Mouse (Mus musculus) midbrain, embryonic 11.5 days (tissue): Measurements from ENCODE around the gene Il12a. TPM values are rescaled to one million over a fixed set of nuclear protein-coding genes. Genes with fewer than 3 reads are reported as not detected.

ENCODE experiments used
- ATAC-seq: fragments of 200-750 bp; cut with Nextera tagmentation; 2 replicates; pipeline ENCODE4 v1.8.0; 2017; ENCODE audit warnings: moderate TSS enrichment, moderate library complexity; ENCODE audit not compliant: low FRiP score
- DNase-seq: peaks from one replicate; pipeline ENCODE4 v3.0.0; 2015; ENCODE audit warnings: low spot score; ENCODE audit errors: missing footprints
- H3K27ac ChIP-seq: fragments of 300-500 bp; sonication (generic); 2 replicates; pipeline ENCODE4 v1.5.1; 2014; ENCODE audit warnings: low read depth, low read length
- H3K27me3 ChIP-seq: fragments of 300-500 bp; sonication (generic); 2 replicates; pipeline ENCODE4 v1.6.1; 2014; ENCODE audit warnings: mild to moderate bottlenecking, low read length, moderate library complexity, mixed read lengths; ENCODE audit not compliant: control insufficient read depth, insufficient read depth
- H3K36me3 ChIP-seq: fragments of 300-500 bp; sonication (generic); 2 replicates; pipeline ENCODE4 v1.6.1; 2014; ENCODE audit warnings: mild to moderate bottlenecking, low read length, moderate library complexity, mixed read lengths; ENCODE audit not compliant: control insufficient read depth, insufficient read depth
- H3K4me1 ChIP-seq: fragments of 300-500 bp; sonication (generic); 2 replicates; pipeline ENCODE4 v1.6.1; 2014; ENCODE audit warnings: low read length; ENCODE audit not compliant: control insufficient read depth, insufficient read depth
- H3K4me2 ChIP-seq: fragments of 300-500 bp; sonication (generic); 2 replicates; pipeline ENCODE4 v1.6.1; 2014; ENCODE audit warnings: mild to moderate bottlenecking, moderate library complexity
- H3K4me3 ChIP-seq: fragments of 300-500 bp; sonication (generic); 2 replicates; pipeline ENCODE4 v1.5.1; 2014; ENCODE audit warnings: low read depth, low read length
- H3K9ac ChIP-seq: fragments of 300-500 bp; sonication (generic); 2 replicates; pipeline ENCODE4 v1.6.1; 2014; ENCODE audit warnings: low read length
- H3K9me3 ChIP-seq: fragments of 300-500 bp; sonication (generic); 2 replicates; pipeline ENCODE4 v1.6.1; 2016; ENCODE audit warnings: low read length; ENCODE audit not compliant: control insufficient read depth
- WGBS: fragments of 180-500 bp; shearing (Covaris S2); extraction: QIAGEN DNeasy Blood & Tissue Kit; methylation state at CpG from one replicate; pipeline ENCODE4 v1.1.7; 2014; 5-methylcytosine and 5-hydroxymethylcytosine counted together
- polyA plus RNA-seq: library from polyadenylated mRNA; unstranded; fragments of >200 nt; fragmentation: Nextera tagmentation; extraction: Ambion mirVana; gene quantifications from 2 replicates; pipeline ENCODE4 v1.2.1, GENCODE M21; 2014

Il12a gene
- polyA plus RNA-seq, 1 experiment from 2014 or later = 0.14 TPM

GRCm38 (mm10) chr3:68662386-68662785 is 28.1 kb upstream of the Il12a start:
- Histone ChIP-seq H3K4me1 (no peaks in the 10 kb centered on the region), H3K4me2 (no peak overlapping the region), H3K36me3 (no peaks in the 10 kb centered on the region), H3K27me3 (no peaks in the 10 kb centered on the region), H3K9me3 (no peaks in the 10 kb centered on the region), H3K9ac (no peak overlapping the region), H3K4me3 (no peak overlapping the region), H3K27ac (no peak overlapping the region)
- ATAC-seq = no peak
- WGBS = 87% methylated on average over 5 of the region's 5 CpGs
- no peak for DNase-seq

DNA sequence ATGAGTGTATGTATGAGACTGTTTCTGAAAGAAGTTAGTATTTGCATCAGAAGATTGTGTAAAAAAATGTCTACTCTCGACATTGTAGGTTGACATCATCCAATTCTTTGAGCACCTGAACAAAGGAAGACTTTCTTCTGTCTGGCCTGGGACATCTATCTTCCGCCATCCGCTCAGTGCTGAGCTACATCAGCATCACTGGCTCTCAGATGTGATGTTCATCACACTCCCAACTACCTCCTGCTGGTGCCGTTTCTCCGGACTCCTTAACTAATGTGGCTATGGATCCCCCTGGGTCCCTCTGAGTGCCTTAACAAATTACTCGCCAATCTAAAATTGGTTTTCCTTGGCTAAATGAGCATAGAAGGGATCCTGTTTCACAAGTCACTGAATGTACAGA is 26.1 kb upstream of the Il12a start:
- H3K4me3 ChIP-seq = no peak overlapping the region
- DNase-seq = no peak
- WGBS = 90% methylated on average over 6 of the region's 6 CpGs

DNA sequence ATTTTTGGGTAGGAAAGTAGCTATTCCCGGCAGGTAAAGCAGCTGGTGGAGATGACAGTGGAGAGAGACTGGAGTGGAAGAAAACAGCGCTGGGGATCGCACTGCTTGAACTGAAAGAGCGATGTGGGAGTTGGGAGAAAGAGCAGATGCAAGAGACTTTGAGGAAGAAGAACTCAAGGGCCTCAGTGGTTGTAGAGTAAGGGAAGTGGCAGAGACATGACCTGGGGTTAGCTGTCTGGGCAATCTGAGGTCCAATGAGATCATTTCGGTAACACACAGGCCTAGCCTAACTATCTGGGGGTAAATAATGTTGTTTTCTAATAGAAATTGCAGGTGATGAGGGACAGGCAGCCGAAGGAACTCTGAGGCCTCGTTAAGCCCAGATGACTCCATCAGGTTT is 24.1 kb upstream of the Il12a start:
- WGBS = 95% methylated on average over 7 of the region's 7 CpGs
- H3K4me3 ChIP-seq = no peak overlapping the region
- H3K4me2 ChIP-seq = no peak overlapping the region
- H3K9ac ChIP-seq = no peak overlapping the region
- H3K4me1 ChIP-seq = no peaks in the 10 kb centered on the region
- H3K27ac ChIP-seq = no peak overlapping the region
- peak; percentile 41 for DNase-seq
- no peaks in the 10 kb centered on the region for H3K9me3 ChIP-seq
- ATAC-seq = no peak
- H3K36me3 ChIP-seq = no peaks in the 10 kb centered on the region
- no peaks in the 10 kb centered on the region for H3K27me3 ChIP-seq

More for the DNA sequence above, 26.1 kb upstream of the Il12a start:
- Histone ChIP-seq H3K27ac (no peak overlapping the region), H3K4me2 (no peak overlapping the region), H3K9me3 (no peaks in the 10 kb centered on the region), H3K27me3 (no peaks in the 10 kb centered on the region), H3K4me1 (no peaks in the 10 kb centered on the region), H3K36me3 (no peaks in the 10 kb centered on the region), H3K9ac (no peak overlapping the region)
- no peak for ATAC-seq

DNA sequence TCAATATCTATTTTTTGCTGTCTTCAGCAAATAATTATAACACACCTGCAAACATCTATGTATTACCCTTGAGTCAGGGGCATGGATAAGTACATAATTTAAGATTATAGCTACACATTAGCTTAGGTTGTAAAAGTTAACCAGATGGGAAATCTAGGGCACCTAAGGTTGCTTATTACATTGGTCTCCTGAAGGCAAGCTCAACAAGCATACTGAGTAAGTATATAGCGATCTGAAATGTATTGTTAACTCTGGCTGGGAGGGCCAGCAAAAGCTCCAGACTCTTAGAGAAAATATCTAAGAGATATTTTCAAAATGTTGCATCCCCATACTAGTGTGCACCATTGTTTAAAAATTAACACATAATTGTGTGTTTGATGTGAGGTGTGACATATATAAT is 22.6 kb upstream of the Il12a start:
- ATAC-seq (no peak), DNase-seq (peak; percentile 1)
- H3K27me3 ChIP-seq = no peaks in the 10 kb centered on the region
- H3K9ac ChIP-seq = no peak overlapping the region
- no peaks in the 10 kb centered on the region for H3K36me3 ChIP-seq
- no peak overlapping the region for H3K4me3 ChIP-seq
- WGBS = 98% methylated on average over 1 of the region's 1 CpGs
- no peaks in the 10 kb centered on the region for H3K9me3 ChIP-seq
- no peak overlapping the region for H3K27ac ChIP-seq
- H3K4me1 ChIP-seq = no peaks in the 10 kb centered on the region
- no peak overlapping the region for H3K4me2 ChIP-seq

GRCm38 (mm10) chr3:68669418-68669974 is 20.9 kb upstream of the Il12a start:
- Histone ChIP-seq H3K36me3 (no peaks in the 10 kb centered on the region), H3K4me3 (no peak overlapping the region), H3K27me3 (no peaks in the 10 kb centered on the region), H3K9ac (no peak overlapping the region), H3K4me2 (no peak overlapping the region), H3K4me1 (no peaks in the 10 kb centered on the region), H3K27ac (no peak overlapping the region), H3K9me3 (no peaks in the 10 kb centered on the region)
- 75% methylated on average over 5 of the region's 5 CpGs for WGBS
- DNase-seq (no peak), ATAC-seq (no peak)

- H3K4me3 ChIP-seq = no peak overlapping the region
- H3K36me3 ChIP-seq = no peaks in the 10 kb centered on the region
- H3K4me1 ChIP-seq = no peaks in the 10 kb centered on the region
- H3K27ac ChIP-seq = no peak overlapping the region
- no peak for ATAC-seq
- H3K27me3 ChIP-seq = no peaks in the 10 kb centered on the region
- 84% methylated on average over 2 of the region's 2 CpGs for WGBS
- no peaks in the 10 kb centered on the region for H3K9me3 ChIP-seq
- H3K9ac ChIP-seq = no peak overlapping the region
- H3K4me2 ChIP-seq = no peak overlapping the region
- no peak for DNase-seq
Measured at GRCm38 (mm10) chr3:68674721-68675120, 15.7 kb upstream of the Il12a start.

- Histone ChIP-seq H3K4me3 (no peak overlapping the region), H3K36me3 (no peaks in the 10 kb centered on the region), H3K9me3 (no peaks in the 10 kb centered on the region), H3K27ac (no peak overlapping the region), H3K4me1 (no peaks in the 10 kb centered on the region), H3K9ac (no peak overlapping the region), H3K4me2 (no peak overlapping the region), H3K27me3 (no peaks in the 10 kb centered on the region)
- DNase-seq (no peak), ATAC-seq (no peak)
- 81% methylated on average over 12 of the region's 12 CpGs for WGBS
Measured at GRCm38 (mm10) chr3:68675216-68675835, 15.1 kb upstream of the Il12a start.

GRCm38 (mm10) chr3:68675980-68676678 is 14.3 kb upstream of the Il12a start:
- Histone ChIP-seq H3K36me3 (no peaks in the 10 kb centered on the region), H3K27me3 (no peaks in the 10 kb centered on the region), H3K27ac (no peak overlapping the region), H3K4me1 (no peaks in the 10 kb centered on the region), H3K9ac (no peak overlapping the region), H3K4me2 (no peak overlapping the region), H3K9me3 (no peaks in the 10 kb centered on the region), H3K4me3 (no peak overlapping the region)
- DNase-seq (no peak), ATAC-seq (no peak)
- 75% methylated on average over 10 of the region's 10 CpGs for WGBS

DNA sequence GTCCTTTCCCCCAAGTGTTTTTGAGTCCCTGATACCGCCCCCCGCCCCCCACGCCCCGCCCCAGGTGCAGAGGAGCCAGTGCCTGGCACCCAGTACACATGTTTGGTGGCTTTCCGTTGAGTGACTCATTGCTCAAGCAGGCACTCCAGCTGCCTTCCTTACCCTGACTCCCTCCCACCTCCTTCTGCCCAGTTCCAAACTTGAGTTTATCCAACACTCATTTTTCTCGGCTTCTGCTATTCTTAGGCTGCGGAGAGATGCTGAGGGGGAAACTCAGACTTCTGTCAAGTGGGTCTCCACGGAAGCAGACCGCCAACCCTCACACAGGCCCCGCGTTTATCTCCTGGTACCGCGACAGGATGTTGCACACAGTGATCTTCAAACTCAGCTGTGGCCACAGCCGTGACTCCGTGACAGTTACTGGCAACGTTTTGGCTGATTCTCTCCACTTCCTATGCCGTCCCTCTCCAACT is 13.6 kb upstream of the Il12a start:
- H3K4me1 ChIP-seq = no peaks in the 10 kb centered on the region
- no peak overlapping the region for H3K27ac ChIP-seq
- WGBS = 47% methylated on average over 17 of the region's 17 CpGs
- DNase-seq = no peak
- H3K9me3 ChIP-seq = no peaks in the 10 kb centered on the region
- H3K36me3 ChIP-seq = no peaks in the 10 kb centered on the region
- H3K27me3 ChIP-seq = no peaks in the 10 kb centered on the region
- H3K4me2 ChIP-seq = no peak overlapping the region
- no peak overlapping the region for H3K4me3 ChIP-seq
- H3K9ac ChIP-seq = no peak overlapping the region
- ATAC-seq = no peak
